Mouse (Mus musculus) heart, embryonic 12.5 days (tissue): Measurements from ENCODE around the gene Gmfg. TPM values are rescaled to one million over a fixed set of nuclear protein-coding genes. Genes with fewer than 3 reads are reported as not detected.

Experiments
- ATAC-seq: fragments of 200-750 bp; cut with Nextera tagmentation; 2 replicates; pipeline ENCODE4 v1.8.0; 2017; ENCODE audit warnings: moderate TSS enrichment, moderate library complexity; ENCODE audit not compliant: insufficient number of reproducible peaks, low FRiP score
- H3K27ac ChIP-seq: fragments of 300-500 bp; sonication (generic); 2 replicates; pipeline ENCODE4 v1.5.1; 2016; ENCODE audit warnings: mild to moderate bottlenecking, moderate library complexity; ENCODE audit not compliant: poor library complexity, severe bottlenecking
- H3K27me3 ChIP-seq: fragments of 300-500 bp; sonication (generic); replicated peaks from 2 replicates; pipeline ENCODE4 v1.6.1; 2016; ENCODE audit warnings: mild to moderate bottlenecking, moderate library complexity
- H3K36me3 ChIP-seq: fragments of 300-500 bp; sonication (generic); 2 replicates; pipeline ENCODE4 v1.6.1; 2016; ENCODE audit warnings: mild to moderate bottlenecking, moderate library complexity
- H3K4me1 ChIP-seq: fragments of 300-500 bp; sonication (generic); replicated peaks from 2 replicates; pipeline ENCODE4 v1.6.1; 2016; ENCODE audit warnings: mild to moderate bottlenecking
- H3K4me2 ChIP-seq: fragments of 300-500 bp; sonication (generic); 2 replicates; pipeline ENCODE4 v1.6.1; 2016; ENCODE audit warnings: mild to moderate bottlenecking, moderate library complexity
- H3K4me3 ChIP-seq: fragments of 300-500 bp; sonication (generic); 2 replicates; pipeline ENCODE4 v1.5.1; 2016; ENCODE audit warnings: mild to moderate bottlenecking
- H3K9ac ChIP-seq: fragments of 300-500 bp; sonication (generic); 2 replicates; pipeline ENCODE4 v1.6.1; 2016; ENCODE audit warnings: mild to moderate bottlenecking, moderate library complexity
- H3K9me3 ChIP-seq: fragments of 300-500 bp; sonication (generic); replicated peaks from 2 replicates; pipeline ENCODE4 v1.6.1; 2016; ENCODE audit warnings: mild to moderate bottlenecking, moderate library complexity
- WGBS: fragments of 180-500 bp; shearing (Covaris S2); methylation state at CpG from one replicate; pipeline ENCODE4 v1.1.7; 2016; 5-methylcytosine and 5-hydroxymethylcytosine counted together
- polyA plus RNA-seq: library from polyadenylated mRNA; unstranded; fragments of >200 nt; fragmentation: Nextera tagmentation; extraction: Ambion mirVana; gene quantifications from 2 replicates; pipeline ENCODE4 v1.2.1, GENCODE M21; 2016

The Gmfg gene
- polyA plus RNA-seq, 1 experiment from 2014 or later, result 5.4 TPM

DNA sequence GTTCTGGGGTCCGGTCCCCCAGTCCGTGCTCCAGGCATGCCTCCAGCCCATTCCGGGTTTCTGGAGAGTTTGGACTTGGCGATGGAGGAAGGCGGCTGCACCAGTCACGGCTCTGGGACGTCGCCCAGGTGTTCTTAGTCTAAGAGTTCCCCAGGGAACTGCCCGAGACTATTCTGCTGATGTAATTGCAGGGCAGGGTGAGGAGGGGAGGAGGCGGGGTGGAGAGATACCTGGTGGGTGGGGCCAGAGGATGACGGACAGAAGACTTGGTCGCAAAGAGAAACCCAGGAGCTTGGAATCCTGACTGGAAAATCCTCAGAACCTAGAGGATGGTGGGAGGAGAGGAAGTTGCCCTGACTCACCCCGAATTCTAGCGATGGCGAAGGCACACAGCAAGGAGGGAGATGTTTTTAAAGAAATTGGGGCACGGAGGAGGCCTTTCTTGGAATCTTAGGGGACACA is 50.8 kb downstream of the Gmfg start:
- Histone ChIP-seq H3K9me3 (no peaks in the 10 kb centered on the region), H3K4me1 (peaks cover 11% of the 10 kb centered on the region; the same call in 1 of the 2 replicates), H3K27me3 (peaks cover 19% of the 10 kb centered on the region), H3K4me3 (peak overlapping the region; percentile 11; the same call in 1 of the 2 replicates), H3K36me3 (no peaks in the 10 kb centered on the region), H3K27ac (no peak overlapping the region), H3K4me2 (peak overlapping the region; percentile 53), H3K9ac (no peak overlapping the region)
- no peak for ATAC-seq
- 3% methylated on average over 16 of the region's 16 CpGs for WGBS

DNA sequence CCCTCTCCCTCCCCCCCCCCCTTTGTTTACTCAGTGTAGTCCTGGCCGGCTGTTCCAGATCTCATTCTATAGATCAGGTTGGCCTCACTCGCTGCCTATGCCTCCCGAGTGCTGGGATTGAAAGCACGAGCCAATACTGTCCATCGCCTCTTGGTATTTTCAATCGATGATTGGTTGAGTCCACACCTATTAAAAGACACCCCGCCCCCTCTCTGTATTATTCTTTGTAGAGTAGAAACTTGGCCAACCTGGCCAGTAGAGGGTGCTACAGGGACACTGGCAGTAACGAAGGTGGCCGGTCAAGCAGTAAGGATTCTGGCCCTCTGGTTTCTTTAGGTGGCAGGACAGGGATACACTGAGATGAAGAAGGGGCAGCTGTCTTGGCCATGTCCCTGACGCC is 53.2 kb downstream of the Gmfg start:
- Histone ChIP-seq H3K4me1 (peaks cover 11% of the 10 kb centered on the region; the same call in 1 of the 2 replicates), H3K4me3 (no peak overlapping the region), H3K9ac (no peak overlapping the region), H3K27me3 (peaks cover 13% of the 10 kb centered on the region), H3K36me3 (no peaks in the 10 kb centered on the region), H3K9me3 (no peaks in the 10 kb centered on the region), H3K27ac (no peak overlapping the region), H3K4me2 (peak overlapping the region; percentile 39)
- WGBS, result 2% methylated on average over 10 of the region's 10 CpGs
- peak; percentile 6; the same call in 1 of the 2 replicates for ATAC-seq

DNA sequence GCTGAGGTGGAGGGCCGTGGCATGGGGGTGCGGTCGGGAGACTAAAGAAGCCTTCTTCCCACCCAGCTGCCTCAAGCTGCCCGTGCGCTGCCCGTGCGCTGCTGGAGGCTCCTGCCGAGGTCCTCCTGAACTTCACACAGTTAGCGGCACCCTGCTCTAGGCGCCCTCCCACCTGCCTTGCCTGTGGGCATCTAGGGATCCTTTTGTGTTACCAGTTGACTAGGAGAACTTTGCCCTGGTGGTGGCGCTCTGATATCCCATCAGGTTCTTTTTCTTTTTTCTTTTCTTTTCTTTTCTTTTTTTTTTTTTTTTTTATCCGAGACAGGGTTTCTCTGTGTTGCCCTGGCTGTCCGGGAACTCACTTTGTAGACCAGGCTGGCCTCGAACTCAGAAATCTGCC is 53.7 kb downstream of the Gmfg start:
- no peak overlapping the region for H3K27ac ChIP-seq
- no peak overlapping the region for H3K9ac ChIP-seq
- no peak for ATAC-seq
- H3K27me3 ChIP-seq, result peaks cover 13% of the 10 kb centered on the region
- H3K9me3 ChIP-seq, result no peaks in the 10 kb centered on the region
- H3K4me3 ChIP-seq, result no peak overlapping the region
- H3K36me3 ChIP-seq, result no peaks in the 10 kb centered on the region
- WGBS, result 34% methylated on average over 14 of the region's 14 CpGs
- H3K4me1 ChIP-seq, result peaks cover 11% of the 10 kb centered on the region; the same call in 1 of the 2 replicates
- peak overlapping the region; percentile 39 for H3K4me2 ChIP-seq

DNA sequence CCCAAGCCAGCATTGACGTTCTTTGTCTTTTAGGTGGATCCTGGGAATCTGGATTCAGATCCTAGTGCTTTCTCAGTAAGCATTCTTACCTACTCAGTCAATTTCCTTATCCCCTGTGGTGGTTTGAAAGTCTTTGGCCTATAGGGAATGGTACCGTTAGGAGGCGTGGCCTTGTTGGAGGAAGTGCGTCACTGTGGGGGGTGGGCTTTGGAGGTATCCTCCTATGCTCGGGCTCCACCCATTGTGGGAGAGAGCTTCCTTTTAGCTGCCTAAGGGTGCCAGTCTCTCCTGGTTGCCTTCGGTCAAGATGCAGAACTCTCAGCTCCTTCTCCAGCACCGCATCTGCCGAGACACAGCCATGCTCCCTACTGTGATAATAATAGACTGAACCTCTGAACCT is 55.1 kb downstream of the Gmfg start:
- Histone ChIP-seq H3K4me2 (no peak overlapping the region), H3K27me3 (peaks cover 13% of the 10 kb centered on the region), H3K4me3 (no peak overlapping the region), H3K9me3 (no peaks in the 10 kb centered on the region; the same call in 1 of the 2 replicates), H3K36me3 (no peaks in the 10 kb centered on the region), H3K9ac (no peak overlapping the region), H3K27ac (no peak overlapping the region), H3K4me1 (peaks cover 11% of the 10 kb centered on the region; the same call in 1 of the 2 replicates)
- WGBS, result 77% methylated on average over 8 of the region's 8 CpGs
- no peak for ATAC-seq

DNA sequence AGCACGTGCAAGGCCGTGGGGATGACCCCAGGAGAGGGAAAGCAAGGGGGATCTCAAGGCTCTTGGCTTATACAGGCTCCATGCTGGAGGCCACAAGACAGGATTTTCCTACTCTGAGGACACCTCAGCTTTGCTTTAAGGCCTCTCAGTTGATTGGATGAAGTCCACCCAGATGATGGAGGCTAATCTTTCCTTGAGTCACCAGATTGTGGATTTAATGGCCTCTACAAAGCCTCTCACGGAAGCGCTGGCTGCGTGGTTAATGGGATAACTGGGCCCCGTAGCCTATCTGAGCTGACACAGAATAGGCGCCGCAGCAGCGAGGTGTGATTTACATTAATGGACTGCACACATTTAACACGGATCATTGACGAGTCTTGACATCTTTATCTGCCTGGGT is 58.2 kb downstream of the Gmfg start:
- 73% methylated on average over 11 of the region's 11 CpGs for WGBS
- H3K27me3 ChIP-seq, result no peaks in the 10 kb centered on the region; the same call in 1 of the 2 replicates
- no peak for ATAC-seq

More for the DNA sequence above, 58.2 kb downstream of the Gmfg start:
- 0 out of 2 replicates have a peak, but pooled peaks cover 5% of the 10 kb centered on the region for H3K4me1 ChIP-seq
- no peaks in the 10 kb centered on the region for H3K36me3 ChIP-seq
- H3K4me2 ChIP-seq, result no peak overlapping the region
- H3K4me3 ChIP-seq, result no peak overlapping the region
- H3K9ac ChIP-seq, result no peak overlapping the region
- no peak overlapping the region for H3K27ac ChIP-seq
- peaks cover 3% of the 10 kb centered on the region; the same call in 1 of the 2 replicates for H3K9me3 ChIP-seq

Other genes with a start within 250 kb of the Gmfg start
- 7.4 and 8.7 TPM in 2 replicates for gene Eid2, start 169.6 kb upstream of the Gmfg start, polyA plus RNA-seq
- gene Eid2b, start 159.7 kb upstream of the Gmfg start, polyA plus RNA-seq, result 8.2 and 8.8 TPM in 2 replicates
- gene Selenov, start 146.3 kb upstream of the Gmfg start, polyA plus RNA-seq, result not detected in 2 replicates
- 0.26 TPM in 1 of 2 replicates, not detected in the other for gene Dll3, start 135.2 kb upstream of the Gmfg start, polyA plus RNA-seq
- 133 and 136 TPM in 2 replicates for gene Timm50, start 125.4 kb upstream of the Gmfg start, polyA plus RNA-seq
- 73.4 and 76.7 TPM in 2 replicates for gene Supt5, start 98.7 kb upstream of the Gmfg start, polyA plus RNA-seq
- gene Rps16, start 86.8 kb upstream of the Gmfg start, polyA plus RNA-seq, result 629 and 630 TPM in 2 replicates
- 58.0 and 65.3 TPM in 2 replicates for gene Plekhg2, start 64.8 kb upstream of the Gmfg start, polyA plus RNA-seq
- gene Zfp36, start 57.2 kb upstream of the Gmfg start, polyA plus RNA-seq, result 15.9 and 16.5 TPM in 2 replicates
- 45.4 and 46.5 TPM in 2 replicates for gene Med29, start 44.7 kb upstream of the Gmfg start, polyA plus RNA-seq
- 68.5 and 70.4 TPM in 2 replicates for gene Paf1, start 44.5 kb upstream of the Gmfg start, polyA plus RNA-seq
- gene Lrfn1, start 14.5 kb downstream of the Gmfg start, polyA plus RNA-seq, result 1.5 and 2.0 TPM in 2 replicates
- not detected in 2 replicates for gene Ifnl2, start 73.0 kb downstream of the Gmfg start, polyA plus RNA-seq
- not detected in 2 replicates for gene Ifnl3, start 85.4 kb downstream of the Gmfg start, polyA plus RNA-seq
- gene Sycn, start 103.4 kb downstream of the Gmfg start, polyA plus RNA-seq, result not detected in 2 replicates
- not detected in 2 replicates for gene Nccrp1, start 109.8 kb downstream of the Gmfg start, polyA plus RNA-seq
- 29.0 and 29.5 TPM in 2 replicates for gene Samd4b, start 160.7 kb downstream of the Gmfg start, polyA plus RNA-seq
- gene Pak4, start 160.7 kb downstream of the Gmfg start, polyA plus RNA-seq, result 32.7 TPM in 2 replicates
- gene Acp7, start 193.9 kb downstream of the Gmfg start, polyA plus RNA-seq, result not detected in 2 replicates